Mouse (Mus musculus) neural tube, embryonic 14.5 days (tissue): ENCODE measurements at regions not wholly inside any gene's neighbourhood (a gene's known extent, or its start where the extent isn't known, plus 50 kb on each side); places are given as distances from the start of the nearest gene placed in this dataset.

Source experiments
- ATAC-seq: fragments of 200-750 bp; cut with Nextera tagmentation; 2 replicates; pipeline ENCODE4 v1.8.0; 2017; ENCODE audit warnings: low read depth, mild to moderate bottlenecking, moderate TSS enrichment, moderate library complexity
- H3K27ac ChIP-seq: fragments of 300-500 bp; sonication (generic); 2 replicates; pipeline ENCODE4 v1.5.1; 2014; ENCODE audit warnings: low read depth, mild to moderate bottlenecking, control low read depth, low read length, moderate library complexity, mixed read lengths
- H3K27me3 ChIP-seq: fragments of 300-500 bp; sonication (generic); 2 replicates; pipeline ENCODE4 v1.6.1; 2014; ENCODE audit warnings: low read length; ENCODE audit not compliant: control insufficient read depth, insufficient read depth
- H3K36me3 ChIP-seq: fragments of 300-500 bp; sonication (generic); 2 replicates; pipeline ENCODE4 v1.6.1; 2014; ENCODE audit warnings: low read length, mixed read lengths; ENCODE audit not compliant: control insufficient read depth, insufficient read depth
- H3K4me1 ChIP-seq: fragments of 300-500 bp; sonication (generic); 2 replicates; pipeline ENCODE4 v1.6.1; 2014; ENCODE audit warnings: low read length; ENCODE audit not compliant: control insufficient read depth, insufficient read depth
- H3K4me2 ChIP-seq: fragments of 300-500 bp; sonication (generic); 2 replicates; pipeline ENCODE4 v1.6.1; 2014; ENCODE audit warnings: mild to moderate bottlenecking, low read depth, low read length, control low read depth
- H3K4me3 ChIP-seq: fragments of 300-500 bp; sonication (generic); 2 replicates; pipeline ENCODE4 v1.5.1; 2014; ENCODE audit warnings: low read depth, low read length, control low read depth, mixed read lengths
- H3K9ac ChIP-seq: fragments of 300-500 bp; sonication (generic); replicated peaks from 2 replicates; pipeline ENCODE4 v1.6.1; 2014; ENCODE audit warnings: low read depth, mild to moderate bottlenecking, control low read depth, low read length, mixed read lengths
- H3K9me3 ChIP-seq: fragments of 300-500 bp; sonication (generic); 2 replicates; pipeline ENCODE4 v1.6.1; 2016; ENCODE audit warnings: low read length; ENCODE audit not compliant: control insufficient read depth
- WGBS: fragments of 180-500 bp; shearing (Covaris S2); extraction: QIAGEN DNeasy Blood & Tissue Kit; methylation state at CpG from one replicate; pipeline ENCODE4 v1.1.7; 2014; 5-methylcytosine and 5-hydroxymethylcytosine counted together

- H3K4me1 ChIP-seq = no peaks in the 10 kb centered on the region
- H3K36me3 ChIP-seq = no peaks in the 10 kb centered on the region
- H3K9me3 ChIP-seq = no peaks in the 10 kb centered on the region
- H3K27ac ChIP-seq = no peak overlapping the region
- no peak for ATAC-seq
- no peaks in the 10 kb centered on the region for H3K27me3 ChIP-seq
- H3K4me3 ChIP-seq = no peak overlapping the region
- WGBS = 77% methylated on average over 3 of the region's 3 CpGs
- no peak overlapping the region for H3K4me2 ChIP-seq
- no peak overlapping the region for H3K9ac ChIP-seq
Observed at GRCm38 (mm10) chr2:161165495-161165894, 56.6 kb upstream of the Chd6 start.

GRCm38 (mm10) chr2:161164320-161164719 is 55.4 kb upstream of the Chd6 start:
- Histone ChIP-seq H3K9me3 (no peaks in the 10 kb centered on the region), H3K4me1 (no peaks in the 10 kb centered on the region), H3K36me3 (no peaks in the 10 kb centered on the region), H3K27ac (no peak overlapping the region), H3K4me2 (no peak overlapping the region), H3K9ac (no peak overlapping the region), H3K4me3 (no peak overlapping the region), H3K27me3 (no peaks in the 10 kb centered on the region)
- ATAC-seq = no peak
- 82% methylated on average over 5 of the region's 5 CpGs for WGBS
